Mouse (Mus musculus) thymus, postnatal 0 days (tissue): ENCODE data around the gene H2bfm. TPM values are rescaled to one million over a fixed set of nuclear protein-coding genes. Genes with fewer than 3 reads are reported as not detected.
A peak's percentile ranks its signal among the peaks of the same experiment; 100 is the strongest.
"Not testable (repeated sequence)": the region's sequence is repeated elsewhere in the genome, so short reads cannot be mapped to it uniquely, and the experiment has no call there.

Experiments used
- DNase-seq: peaks from one replicate; pipeline ENCODE4 v3.0.0-alpha.2; 2015; ENCODE audit warnings: low spot score
- polyA plus RNA-seq: library from polyadenylated mRNA; unstranded; fragments of >200 nt; fragmentation: Nextera tagmentation; extraction: Ambion mirVana; gene quantifications from 2 replicates; pipeline ENCODE4 v1.2.1, GENCODE M21; 2015

The H2bfm gene
- not detected in 2 replicates for polyA plus RNA-seq

GRCm38 (mm10) chrX:136927031-136927430, at the start of gene H2bfm:
Gene H2bfm, plus strand, starts transcription at chrX:136927325.
- peak; percentile 25 for DNase-seq

DNA sequence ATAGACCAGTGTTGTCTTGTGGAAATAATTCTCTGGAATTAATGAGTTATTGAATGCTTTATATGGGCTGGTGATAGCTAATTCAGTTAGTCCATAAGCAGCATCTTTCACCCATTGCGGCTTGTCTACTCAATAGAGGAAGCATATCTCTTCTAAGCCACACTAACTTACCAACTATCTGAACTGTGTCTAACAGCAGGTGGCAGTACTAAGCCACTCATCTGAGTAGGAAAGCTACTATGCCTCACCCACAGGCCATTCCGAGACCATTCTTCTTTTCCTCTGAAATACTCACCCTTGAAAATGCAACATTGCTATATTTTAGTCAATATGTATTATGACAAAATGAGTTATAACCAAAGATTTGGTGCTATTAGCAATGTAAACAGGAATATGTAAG, 31.4 kb upstream of the H2bfm start:
- no peak for DNase-seq

DNA sequence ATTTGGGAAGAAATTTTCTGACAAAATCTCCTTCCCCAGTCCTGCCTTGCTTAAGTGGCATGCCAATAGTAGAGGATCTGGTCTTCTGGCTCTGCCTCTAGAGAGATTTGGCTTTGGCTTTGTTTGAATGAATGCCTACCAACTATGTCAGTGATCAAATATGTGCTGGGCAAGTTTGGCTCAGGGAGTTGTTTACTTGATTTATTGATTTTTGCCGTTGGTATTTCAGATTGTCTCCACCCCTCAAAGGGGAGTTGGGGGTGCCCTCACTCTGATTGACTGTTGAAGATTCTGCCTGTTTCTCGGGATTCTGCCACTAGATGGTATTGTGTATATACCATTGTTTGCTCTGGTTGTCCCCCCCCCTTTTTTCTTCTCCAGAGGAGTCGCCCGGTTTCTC, 22.8 kb upstream of the H2bfm start:
- no peak for DNase-seq

DNA sequence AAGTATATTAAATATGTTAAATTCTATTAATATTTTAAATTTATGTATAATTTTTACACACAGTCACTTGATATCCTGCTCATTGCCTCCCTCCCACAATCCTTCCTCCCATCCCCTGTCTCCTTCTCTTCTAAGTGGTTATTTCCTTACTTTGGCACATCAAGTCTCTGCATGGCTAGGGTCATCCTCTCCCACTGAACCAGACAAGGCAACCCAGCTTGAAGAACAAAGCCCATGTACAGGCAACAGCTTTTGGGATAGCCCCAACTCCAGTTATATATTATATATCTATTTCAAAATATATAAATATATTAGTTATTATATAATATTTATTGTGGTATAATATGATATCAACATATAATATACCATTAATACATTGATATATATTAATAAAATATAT, 1.3 kb upstream of the H2bfm start:
- peak; percentile 22 for DNase-seq

GRCm38 (mm10) chrX:136937985-136938384, 10.9 kb downstream of the H2bfm start:
- DNase-seq, result no peak

GRCm38 (mm10) chrX:136957583-136958279, 30.6 kb downstream of the H2bfm start:
- peak; percentile 4 for DNase-seq

DNA sequence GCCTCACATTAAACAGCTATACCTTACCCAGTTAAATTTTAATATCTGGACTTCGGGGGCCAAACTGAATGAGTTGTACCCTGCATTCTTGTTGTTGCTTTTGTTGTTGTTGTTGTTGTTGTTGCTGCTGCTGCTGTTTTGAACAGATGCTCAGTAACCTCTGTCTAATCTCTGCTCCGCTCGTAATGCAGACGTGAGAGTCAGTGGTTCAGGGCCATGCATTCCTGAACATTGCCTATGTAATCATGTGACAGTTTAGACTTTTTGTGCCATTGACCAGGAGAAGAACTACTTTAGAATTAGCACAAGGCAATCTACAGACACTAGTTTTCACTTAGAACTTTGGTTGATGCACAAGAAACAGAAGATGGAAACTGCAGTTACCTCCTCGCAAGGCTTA, 31.2 kb downstream of the H2bfm start:
- DNase-seq, result not testable (repeated sequence)

DNA sequence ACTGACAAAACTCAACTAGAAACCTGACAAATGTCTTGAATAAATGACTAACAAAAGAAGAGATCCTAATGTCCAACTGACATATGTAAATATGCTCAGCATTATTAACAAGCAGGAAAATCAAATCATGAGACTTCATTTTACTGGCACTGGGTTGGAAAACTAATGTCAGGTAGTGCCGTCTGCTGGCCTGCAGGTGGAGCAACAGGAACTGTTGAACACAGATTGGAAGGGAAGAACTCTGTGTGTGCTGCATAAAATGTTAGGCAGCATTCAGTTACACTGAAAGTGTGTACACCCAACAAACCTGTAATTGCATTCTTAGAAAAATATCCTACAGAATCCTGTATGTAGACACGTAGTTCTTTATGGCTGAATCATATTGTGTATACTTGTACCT, 32.6 kb downstream of the H2bfm start:
- DNase-seq, result peak; percentile 3

- not testable (repeated sequence) for DNase-seq
Observed at GRCm38 (mm10) chrX:136975397-136975796, 48.3 kb downstream of the H2bfm start, which contains the start of gene Tmsb15b2. Gene Tmsb15b2, minus strand, starts transcription at chrX:136975497.

GRCm38 (mm10) chrX:136976424-136977084, 49.4 kb downstream of the H2bfm start, which contains the start of the genes Tmsb15l and Tmsb15b1:
Gene Tmsb15l, minus strand, starts transcription at chrX:136976869.
Gene Tmsb15b1, minus strand, starts transcription at chrX:136976874.
- DNase-seq, result peak; percentile 76

Other genes starting within 250 kb of the H2bfm start
- 0.66 and 0.73 TPM in 2 replicates for gene Tceal1, start 219.3 kb upstream of the H2bfm start, polyA plus RNA-seq
- 243 and 259 TPM in 2 replicates for gene Morf4l2, start 183.6 kb upstream of the H2bfm start, polyA plus RNA-seq
- not detected in 2 replicates for gene Glra4, start 147.2 kb upstream of the H2bfm start, polyA plus RNA-seq
- 0.73 and 0.75 TPM in 2 replicates for gene Plp1, start 104.7 kb upstream of the H2bfm start, polyA plus RNA-seq
- gene Rab9b, start 58.6 kb upstream of the H2bfm start, polyA plus RNA-seq, result not detected in 2 replicates
- gene Tmsb15b2, start 48.2 kb downstream of the H2bfm start, polyA plus RNA-seq, result 61.3 and 62.1 TPM in 2 replicates
- gene Tmsb15l, start 49.5 kb downstream of the H2bfm start, polyA plus RNA-seq, result 4.0 and 9.2 TPM in 2 replicates
- 47.4 and 55.3 TPM in 2 replicates for gene Tmsb15b1, start 49.5 kb downstream of the H2bfm start, polyA plus RNA-seq
- 2.7 and 3.5 TPM in 2 replicates for gene Zcchc18, start 65.8 kb downstream of the H2bfm start, polyA plus RNA-seq
- gene Slc25a53, start 111.0 kb downstream of the H2bfm start, polyA plus RNA-seq, result 12.1 and 12.3 TPM in 2 replicates
- gene Fam199x, start 122.3 kb downstream of the H2bfm start, polyA plus RNA-seq, result 3.7 and 4.0 TPM in 2 replicates
- 0.09 TPM in 1 of 2 replicates, not detected in the other for gene Esx1, start 194.8 kb downstream of the H2bfm start, polyA plus RNA-seq